Mouse (Mus musculus): ENCODE measurements around the gene Abcb9.

The Abcb9 gene

GRCm38 (mm10) chr5:124031068-124031955 is 64.3 kb downstream of the Abcb9 start:
- DNase-seq (ENCODE audit: low spot score) = peak; percentile 61

GRCm38 (mm10) chr5:124030386-124031067 is 65.1 kb downstream of the Abcb9 start:
- DNase-seq (ENCODE audit: low spot score) = no peak

- no peak for DNase-seq (ENCODE audit: low spot score)
Observed at GRCm38 (mm10) chr5:124029220-124030035, 66.2 kb downstream of the Abcb9 start.

- no peak for DNase-seq (ENCODE audit: low spot score)
Observed at GRCm38 (mm10) chr5:124028680-124029079, 66.9 kb downstream of the Abcb9 start.

- DNase-seq (ENCODE audit: low spot score) = no peak
Observed at GRCm38 (mm10) chr5:124027702-124028470, 67.7 kb downstream of the Abcb9 start.

- no peak for DNase-seq (ENCODE audit: low spot score)
Observed at GRCm38 (mm10) chr5:124026568-124026967, 69.0 kb downstream of the Abcb9 start.

GRCm38 (mm10) chr5:124025587-124026441 is 69.8 kb downstream of the Abcb9 start:
- DNase-seq (ENCODE audit: low spot score) = no peak

- peak; percentile 51 for DNase-seq (ENCODE audit: low spot score)
Observed at GRCm38 (mm10) chr5:124025146-124025545, 70.5 kb downstream of the Abcb9 start.

GRCm38 (mm10) chr5:124024677-124025076 is 70.9 kb downstream of the Abcb9 start:
- no peak for DNase-seq (ENCODE audit: low spot score)

- DNase-seq (ENCODE audit: low spot score) = no peak
Observed at GRCm38 (mm10) chr5:124022365-124022764, 73.2 kb downstream of the Abcb9 start.

GRCm38 (mm10) chr5:124021701-124022100 is 73.9 kb downstream of the Abcb9 start:
- DNase-seq (ENCODE audit: low spot score) = no peak

GRCm38 (mm10) chr5:124021148-124021547 is 74.5 kb downstream of the Abcb9 start:
- no peak for DNase-seq (ENCODE audit: low spot score)

- peak; percentile 38 for DNase-seq (ENCODE audit: low spot score)
Observed at GRCm38 (mm10) chr5:124019348-124020216, 76.0 kb downstream of the Abcb9 start.

- no peak for DNase-seq (ENCODE audit: low spot score)
Observed at GRCm38 (mm10) chr5:124018651-124019050, 76.9 kb downstream of the Abcb9 start.

- DNase-seq (ENCODE audit: low spot score) = no peak
Observed at GRCm38 (mm10) chr5:124017941-124018340, 77.7 kb downstream of the Abcb9 start.

GRCm38 (mm10) chr5:124016291-124016821 is 79.2 kb downstream of the Abcb9 start:
- DNase-seq (ENCODE audit: low spot score) = no peak

GRCm38 (mm10) chr5:124015727-124016126 is 79.9 kb downstream of the Abcb9 start:
- DNase-seq (ENCODE audit: low spot score) = no peak

- DNase-seq (ENCODE audit: low spot score) = no peak
Observed at GRCm38 (mm10) chr5:124014791-124015251, 80.8 kb downstream of the Abcb9 start.

- DNase-seq (ENCODE audit: low spot score) = no peak
Observed at GRCm38 (mm10) chr5:124014180-124014579, 81.4 kb downstream of the Abcb9 start.

Measured in embryo, embryonic 10.5 days (tissue).